Mouse (Mus musculus): Measurements from ENCODE around the gene Fam169a. TPM values are rescaled to one million over a fixed set of nuclear protein-coding genes. Genes with fewer than 3 reads are reported as not detected.

Fam169a gene
- 0.22 and 1.4 TPM in 2 replicates for polyA plus RNA-seq (2011; ENCODE audit: insufficient read depth, insufficient read length, low replicate concordance, missing spikeins)

- peaks cover 2% of the 10 kb centered on the region; the same call in 1 of the 2 replicates for H3K4me1 ChIP-seq (ENCODE audit: control insufficient read depth, insufficient read depth, low read length)
- no peak for TF ChIP-seq POLR2A (IDR thresholded peaks at IDR 0.05; ENCODE audit: borderline replicate concordance, control insufficient read depth, low read depth, low read length)
- no peak for TF ChIP-seq CTCF (IDR thresholded peaks at IDR 0.05; ENCODE audit: control insufficient read depth, insufficient read depth, low read length)
- peak within 1 kb of the TSS; percentile 0 for H3K4me3 ChIP-seq (replicated peaks; ENCODE audit: control insufficient read depth, low read depth, low read length)
- WGBS, result 65% methylated on average over 15 of the region's 15 CpGs
- no peak within 1 kb of the TSS for H3K27ac ChIP-seq (ENCODE audit: control insufficient read depth, insufficient read depth, low read depth, low read length, poor library complexity)
These were observed at the start of gene Fam169a for GRCm38 (mm10) chr13:97066649-97067550. Fam169a (plus strand) TSS chr13:97067286.

- no peak overlapping the region for H3K27ac ChIP-seq (ENCODE audit: control insufficient read depth, insufficient read depth, low read depth, low read length, poor library complexity)
- no peaks in the 10 kb centered on the region for H3K4me1 ChIP-seq (ENCODE audit: control insufficient read depth, insufficient read depth, low read length)
- no peak overlapping the region for H3K4me3 ChIP-seq (replicated peaks; ENCODE audit: control insufficient read depth, low read depth, low read length)
- WGBS, result 77% methylated on average over 3 of the region's 3 CpGs
- TF ChIP-seq CTCF (IDR thresholded peaks at IDR 0.05; ENCODE audit: control insufficient read depth, insufficient read depth, low read length), result no peak
- no peak for TF ChIP-seq POLR2A (IDR thresholded peaks at IDR 0.05; ENCODE audit: borderline replicate concordance, control insufficient read depth, low read depth, low read length)
These were observed 49.4 kb upstream of the Fam169a start for GRCm38 (mm10) chr13:97017711-97018110.

GRCm38 (mm10) chr13:97020122-97020521 is 47.0 kb upstream of the Fam169a start:
- WGBS, result 79% methylated on average over 5 of the region's 5 CpGs
- Histone ChIP-seq H3K4me3 (replicated peaks; ENCODE audit: control insufficient read depth, low read depth, low read length) (no peak overlapping the region), H3K4me1 (ENCODE audit: control insufficient read depth, insufficient read depth, low read length) (no peaks in the 10 kb centered on the region), H3K27ac (ENCODE audit: control insufficient read depth, insufficient read depth, low read depth, low read length, poor library complexity) (no peak overlapping the region)
- no peak for TF ChIP-seq CTCF (IDR thresholded peaks at IDR 0.05; ENCODE audit: control insufficient read depth, insufficient read depth, low read length)
- TF ChIP-seq POLR2A (IDR thresholded peaks at IDR 0.05; ENCODE audit: borderline replicate concordance, control insufficient read depth, low read depth, low read length), result no peak

- H3K4me1 ChIP-seq (ENCODE audit: control insufficient read depth, insufficient read depth, low read length), result no peaks in the 10 kb centered on the region
- 65% methylated on average over 4 of the region's 4 CpGs for WGBS
- no peak overlapping the region for H3K4me3 ChIP-seq (replicated peaks; ENCODE audit: control insufficient read depth, low read depth, low read length)
- TF ChIP-seq POLR2A (IDR thresholded peaks at IDR 0.05; ENCODE audit: borderline replicate concordance, control insufficient read depth, low read depth, low read length), result no peak
- TF ChIP-seq CTCF (IDR thresholded peaks at IDR 0.05; ENCODE audit: control insufficient read depth, insufficient read depth, low read length), result no peak
- H3K27ac ChIP-seq (ENCODE audit: control insufficient read depth, insufficient read depth, low read depth, low read length, poor library complexity), result no peak overlapping the region
These were observed 45.2 kb upstream of the Fam169a start for GRCm38 (mm10) chr13:97021906-97022305.

- TF ChIP-seq POLR2A (IDR thresholded peaks at IDR 0.05; ENCODE audit: borderline replicate concordance, control insufficient read depth, low read depth, low read length) (no peak), CTCF (IDR thresholded peaks at IDR 0.05; ENCODE audit: control insufficient read depth, insufficient read depth, low read length) (no peak)
- H3K4me3 ChIP-seq (replicated peaks; ENCODE audit: control insufficient read depth, low read depth, low read length), result no peak overlapping the region
- WGBS, result 85% methylated on average over 13 of the region's 13 CpGs
These were observed 37.0 kb upstream of the Fam169a start for GRCm38 (mm10) chr13:97030075-97030474.

GRCm38 (mm10) chr13:97034262-97034661 is 32.8 kb upstream of the Fam169a start, which contains the start of gene 1700029F12Rik:
1700029F12Rik (minus strand) TSS chr13:97034362.
- 76% methylated on average over 2 of the region's 2 CpGs for WGBS
- no peak within 1 kb of the TSS for H3K27ac ChIP-seq (ENCODE audit: control insufficient read depth, insufficient read depth, low read depth, low read length, poor library complexity)
- no peaks in the 10 kb centered on the region for H3K4me1 ChIP-seq (ENCODE audit: control insufficient read depth, insufficient read depth, low read length)
- TF ChIP-seq POLR2A (IDR thresholded peaks at IDR 0.05; ENCODE audit: borderline replicate concordance, control insufficient read depth, low read depth, low read length) (no peak), CTCF (IDR thresholded peaks at IDR 0.05; ENCODE audit: control insufficient read depth, insufficient read depth, low read length) (no peak)
- no peak within 1 kb of the TSS for H3K4me3 ChIP-seq (replicated peaks; ENCODE audit: control insufficient read depth, low read depth, low read length)

More at GRCm38 (mm10) chr13:97030075-97030474, 37.0 kb upstream of the Fam169a start:
- no peak overlapping the region for H3K27ac ChIP-seq (ENCODE audit: control insufficient read depth, insufficient read depth, low read depth, low read length, poor library complexity)
- no peaks in the 10 kb centered on the region for H3K4me1 ChIP-seq (ENCODE audit: control insufficient read depth, insufficient read depth, low read length)

GRCm38 (mm10) chr13:97051158-97051557 is 15.9 kb upstream of the Fam169a start:
- H3K4me1 ChIP-seq (ENCODE audit: control insufficient read depth, insufficient read depth, low read length), result no peaks in the 10 kb centered on the region
- 79% methylated on average over 6 of the region's 6 CpGs for WGBS
- no peak overlapping the region for H3K27ac ChIP-seq (ENCODE audit: control insufficient read depth, insufficient read depth, low read depth, low read length, poor library complexity)
- TF ChIP-seq CTCF (IDR thresholded peaks at IDR 0.05; ENCODE audit: control insufficient read depth, insufficient read depth, low read length), result no peak
- H3K4me3 ChIP-seq (replicated peaks; ENCODE audit: control insufficient read depth, low read depth, low read length), result no peak overlapping the region

- no peak for TF ChIP-seq POLR2A (IDR thresholded peaks at IDR 0.05; ENCODE audit: borderline replicate concordance, control insufficient read depth, low read depth, low read length)
- TF ChIP-seq CTCF (IDR thresholded peaks at IDR 0.05; ENCODE audit: control insufficient read depth, insufficient read depth, low read length), result peak; percentile 35; the same call in 1 of the 2 replicates
- Histone ChIP-seq H3K4me1 (ENCODE audit: control insufficient read depth, insufficient read depth, low read length) (no peaks in the 10 kb centered on the region), H3K4me3 (replicated peaks; ENCODE audit: control insufficient read depth, low read depth, low read length) (no peak overlapping the region), H3K27ac (ENCODE audit: control insufficient read depth, insufficient read depth, low read depth, low read length, poor library complexity) (no peak overlapping the region)
- 18% methylated on average over 11 of the region's 11 CpGs for WGBS
These were observed 14.4 kb upstream of the Fam169a start for GRCm38 (mm10) chr13:97052667-97053066.

Measured in bone marrow, adult 2 months (tissue).